In genomic region chr7:35055619-35056435, GRCm38 (mm10) we compare ENCODE assay signal across 8 mouse cellular contexts. TPM values are rescaled to one million over a fixed set of nuclear protein-coding genes. Genes with fewer than 3 reads are reported as not detected.
DNase-seq lines count a peak whose midpoint lies in the region; ATAC-seq and TF ChIP-seq lines count a peak whose summit lies in the region.

No protein-coding gene starts in this region.

- peak; percentile 28 to 58 for DNase-seq in urinary bladder, adult 18-20 months (ENCODE audit: low spot score in 2 of 2)
- no peak for DNase-seq in urinary bladder, postnatal 10 days (ENCODE audit: low spot score)
- peak; percentile 45 to 54 for DNase-seq in gastrocnemius, adult 8-10 months (ENCODE audit: low spot score in 2 of 2)
- peak; percentile 60 for DNase-seq in left cerebral cortex, postnatal 4 days
- peak; percentile 62 for DNase-seq in midbrain, embryonic 10.5 days (ENCODE audit: low spot score)
- DNase-seq in stomach, postnatal 0 days (ENCODE audit: low spot score), result no peak

- peaks cover 7% of the 10 kb centered on the region; the same call in 1 of the 2 replicates for H3K27me3 ChIP-seq in midbrain, embryonic 10.5 days (ENCODE audit: low read depth, poor library complexity, severe bottlenecking)
- no peaks in the 10 kb centered on the region for H3K27me3 ChIP-seq in stomach, postnatal 0 days (ENCODE audit: control insufficient read depth, insufficient read depth, low read length)

- no peak for TF ChIP-seq EP300 in stomach, postnatal 0 days (optimal IDR thresholded peaks at IDR 0.05)

- peak; percentile 23; the same call in 1 of the 2 replicates for TF ChIP-seq POLR2A in cortical plate, adult 2 months (IDR thresholded peaks at IDR 0.05; ENCODE audit: extremely low read depth, insufficient read depth, low read length)

- ATAC-seq in inflammation-experienced regulatory T-cells, adult 6 months, result peak; percentile 41
- ATAC-seq in stomach, postnatal 0 days (ENCODE audit: low FRiP score, low TSS enrichment), result peak; percentile 78

- H3K27ac ChIP-seq in cortical plate, adult 2 months (ENCODE audit: insufficient read depth, low read length), result peak overlapping the region; percentile 79
- H3K27ac ChIP-seq in midbrain, embryonic 10.5 days (replicated peaks), result peak overlapping the region; percentile 96
- H3K27ac ChIP-seq in stomach, postnatal 0 days (replicated peaks), result peak overlapping the region; percentile 94

- H3K9me3 ChIP-seq in midbrain, embryonic 10.5 days (replicated peaks), result no peaks in the 10 kb centered on the region
- no peaks in the 10 kb centered on the region for H3K9me3 ChIP-seq in stomach, postnatal 0 days (ENCODE audit: control insufficient read depth, low read length)

- peak overlapping the region; percentile 79 for H3K4me3 ChIP-seq in cortical plate, adult 2 months (ENCODE audit: insufficient read depth, low read length)
- H3K4me3 ChIP-seq in midbrain, embryonic 10.5 days, result peak overlapping the region; percentile 98
- peak overlapping the region; percentile 91 for H3K4me3 ChIP-seq in stomach, postnatal 0 days (ENCODE audit: low read depth, low read length)

- TF ChIP-seq CTCF in cortical plate, adult 2 months (IDR thresholded peaks at IDR 0.05; ENCODE audit: extremely low read depth, insufficient read depth, low read length), result no peak
- peak; percentile 33 for TF ChIP-seq CTCF in stomach, postnatal 0 days (IDR thresholded peaks at IDR 0.05; ENCODE audit: low read depth)

- intact Hi-C loops in left cerebral cortex, postnatal 4 days (cut with DNase I), result no loop called here

- peaks cover 7% of the 10 kb centered on the region; the same call in 1 of the 2 replicates for H3K4me1 ChIP-seq in cortical plate, adult 2 months (ENCODE audit: control insufficient read depth, insufficient read depth, low read length)
- H3K4me1 ChIP-seq in midbrain, embryonic 10.5 days, result peaks cover 22% of the 10 kb centered on the region
- 0 out of 2 replicates have a peak, but pooled peaks cover 3% of the 10 kb centered on the region for H3K4me1 ChIP-seq in stomach, postnatal 0 days (replicated peaks; ENCODE audit: control insufficient read depth, insufficient read depth)

- H3K4me2 ChIP-seq in stomach, postnatal 0 days (replicated peaks; ENCODE audit: low read depth), result peak overlapping the region; percentile 78

- H3K9ac ChIP-seq in stomach, postnatal 0 days (ENCODE audit: low read length), result peak overlapping the region; percentile 90

- peaks cover 15% of the 10 kb centered on the region for H3K36me3 ChIP-seq in midbrain, embryonic 10.5 days
- H3K36me3 ChIP-seq in stomach, postnatal 0 days (ENCODE audit: control insufficient read depth, insufficient read depth, low read length), result no peaks in the 10 kb centered on the region

- under 1% methylated on average over 77 of the region's 77 CpGs for WGBS in midbrain, embryonic 10.5 days
- WGBS in stomach, postnatal 0 days, result under 1% methylated on average over 70 of the region's 77 CpGs

RNA-seq across cellular contexts. Expression of gene Cebpg, which starts 0.5 kb away (rescaled TPM):
- 25.8 and 27.7 TPM in 2 replicates for polyA plus RNA-seq in cortical plate, adult 2 months (2012; rRNA removed)
- total RNA-seq in gastrocnemius, adult 8-10 months (2022), result 10 to 100 TPM; 33.0 to 39.8 (median 36.6) TPM
- 1 to 10 TPM; 8.9 to 9.5 (median 9.0) TPM for polyA plus RNA-seq in inflammation-experienced regulatory T-cells, adult 6 months (2017; shearing (Covaris generic))
- 10 to 100 TPM; 26.4 to 27.4 TPM for total RNA-seq in left cerebral cortex, postnatal 4 days (2021)
- polyA plus RNA-seq in midbrain, embryonic 10.5 days (2016; fragmentation: Nextera tagmentation; extraction: Ambion mirVana), result 44.9 and 45.7 TPM in 2 replicates
- 27.9 and 29.7 TPM in 2 replicates for polyA plus RNA-seq in stomach, postnatal 0 days (2015; fragmentation: Nextera tagmentation; extraction: Ambion mirVana)

Comparison
In these comparisons a context has a peak if more than half of its experiments do, and no peak if none do; other contexts are left out.
1. DNase-seq: peak in urinary bladder, adult 18-20 months (2 of 2), gastrocnemius, adult 8-10 months (2 of 2), left cerebral cortex, postnatal 4 days (single experiment) and midbrain, embryonic 10.5 days (single experiment); none in urinary bladder, postnatal 10 days (single experiment) and stomach, postnatal 0 days (single experiment).
2. Peak in every context shown above with its lines, with median percentiles within 50 percentile points of each other: H3K27ac ChIP-seq and H3K4me3 ChIP-seq.